Mouse (Mus musculus): ENCODE data around the gene Cd40.

Cd40 gene

GRCm38 (mm10) chr2:165056377-165057085 is 1.1 kb downstream of the Cd40 start:
- peak in 1 of 2 experiments; percentile 66 for DNase-seq (ENCODE audit: low spot score in 2 of 2)

DNA sequence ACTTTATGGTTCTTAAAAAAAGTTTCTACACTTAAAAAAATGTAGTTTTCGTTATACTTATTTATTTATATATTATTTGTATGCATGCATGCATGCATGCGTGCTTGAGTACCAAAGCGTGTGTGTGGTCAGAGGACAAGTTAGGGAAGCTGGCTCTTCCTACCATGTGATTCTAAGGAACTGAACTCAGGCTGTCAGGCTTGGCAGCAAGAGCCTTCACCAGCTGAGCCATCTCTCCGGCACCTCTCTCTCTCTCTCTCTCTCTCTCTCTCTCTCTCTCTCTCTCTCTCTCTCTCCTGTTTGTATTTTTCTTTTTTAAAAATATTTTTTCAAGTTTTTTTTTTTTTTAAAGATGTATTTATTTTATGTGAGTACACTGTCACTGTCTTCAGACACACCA is 4.5 kb downstream of the Cd40 start:
- DNase-seq (ENCODE audit: low spot score in 2 of 2) = no peak

DNA sequence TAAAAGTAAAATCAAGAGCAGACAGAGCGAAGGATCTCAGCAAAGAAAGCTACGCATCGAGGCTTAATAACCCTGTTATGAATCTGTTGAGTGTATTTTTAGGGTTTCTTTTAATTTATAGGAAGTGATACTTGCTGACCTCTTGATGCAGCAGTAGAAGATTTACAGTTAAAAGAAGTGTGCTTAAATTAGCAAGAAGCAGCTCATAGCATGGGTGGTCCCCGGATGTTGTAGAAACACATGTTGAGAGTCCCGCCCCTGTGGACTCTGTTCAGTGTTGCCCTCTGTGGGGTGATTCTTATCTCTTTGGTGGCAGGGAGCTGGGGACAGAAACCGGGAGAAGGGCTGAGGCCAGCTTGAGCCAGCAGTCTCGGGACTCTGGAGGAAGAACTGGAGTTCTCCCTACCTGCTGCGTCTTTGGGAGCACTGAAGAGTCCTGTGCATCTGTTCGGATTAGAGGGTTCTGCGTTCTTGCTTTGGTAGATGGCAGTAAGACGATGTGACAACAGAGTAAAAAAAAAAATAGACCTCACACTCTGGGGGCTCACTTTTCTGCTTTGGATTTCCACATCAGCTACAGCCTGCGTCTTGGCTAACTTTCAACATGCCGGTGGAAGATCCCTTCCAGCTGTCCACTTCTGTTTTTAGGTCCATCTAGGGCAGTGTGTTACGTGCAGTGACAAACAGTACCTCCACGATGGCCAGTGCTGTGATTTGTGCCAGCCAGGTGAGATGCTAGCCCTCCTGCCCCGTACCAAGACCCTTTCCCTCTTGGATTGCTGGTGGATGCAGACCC is 6.4 kb downstream of the Cd40 start:
- DNase-seq (ENCODE audit: low spot score in 2 of 2) = peak in 1 of 2 experiments; percentile 26

DNA sequence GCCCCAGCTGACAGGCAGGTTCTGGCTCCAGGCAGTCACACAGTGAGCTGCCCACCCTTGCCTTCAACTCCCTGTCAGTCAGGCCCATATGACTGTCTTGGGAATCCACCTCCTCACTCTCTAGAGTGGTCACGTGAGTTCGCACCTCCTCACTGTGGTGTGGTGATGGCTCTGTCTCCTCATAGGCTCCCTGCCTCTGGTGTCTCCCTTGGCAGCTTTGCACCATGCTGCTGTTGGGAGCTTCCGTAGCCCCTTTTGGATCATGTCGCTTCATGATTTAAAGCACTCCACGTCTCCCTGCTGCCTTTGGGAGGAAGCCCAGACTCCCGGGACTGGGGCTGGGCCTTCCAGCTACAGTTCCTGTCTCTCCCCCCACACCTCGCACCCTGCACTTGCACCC is 9.1 kb downstream of the Cd40 start:
- DNase-seq (ENCODE audit: low spot score in 2 of 2) = no peak

GRCm38 (mm10) chr2:165068806-165069205 is 13.4 kb downstream of the Cd40 start:
- DNase-seq (ENCODE audit: low spot score in 2 of 2) = no peak

DNA sequence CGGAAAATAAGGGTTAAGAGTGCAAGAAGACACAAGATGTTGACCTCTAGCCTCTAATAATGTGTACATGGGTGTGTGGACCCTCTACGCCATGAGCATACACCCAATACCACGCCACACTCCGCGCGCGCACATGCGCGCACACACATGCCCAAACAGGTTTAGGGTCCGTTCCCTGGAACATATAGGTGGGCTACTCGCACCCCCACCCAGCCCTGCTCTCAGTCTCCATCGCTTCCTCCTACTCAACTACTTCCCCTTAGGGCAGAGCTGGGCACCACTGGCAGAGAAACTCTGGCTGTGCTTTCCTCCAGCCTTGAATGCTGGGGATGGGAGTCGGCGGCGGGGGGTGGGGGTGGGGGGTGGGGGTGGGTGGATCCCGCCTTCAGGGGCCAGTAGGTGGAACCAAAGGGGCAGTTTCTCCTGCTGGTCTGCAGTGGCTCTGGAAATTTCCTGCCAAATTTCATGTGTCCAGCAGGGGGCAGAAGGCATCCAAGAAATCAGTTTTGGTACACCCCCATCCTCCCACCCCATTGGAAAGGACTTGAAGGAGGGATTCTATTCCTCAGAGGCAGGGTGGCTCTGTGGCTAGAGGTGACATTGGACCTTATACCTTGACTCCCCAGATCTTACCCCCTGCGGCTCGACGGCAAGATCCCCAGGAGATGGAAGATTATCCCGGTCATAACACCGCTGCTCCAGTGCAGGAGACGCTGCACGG is 14.8 kb downstream of the Cd40 start:
- peak in 1 of 2 experiments; percentile 47 for DNase-seq (ENCODE audit: low spot score in 2 of 2)

DNA sequence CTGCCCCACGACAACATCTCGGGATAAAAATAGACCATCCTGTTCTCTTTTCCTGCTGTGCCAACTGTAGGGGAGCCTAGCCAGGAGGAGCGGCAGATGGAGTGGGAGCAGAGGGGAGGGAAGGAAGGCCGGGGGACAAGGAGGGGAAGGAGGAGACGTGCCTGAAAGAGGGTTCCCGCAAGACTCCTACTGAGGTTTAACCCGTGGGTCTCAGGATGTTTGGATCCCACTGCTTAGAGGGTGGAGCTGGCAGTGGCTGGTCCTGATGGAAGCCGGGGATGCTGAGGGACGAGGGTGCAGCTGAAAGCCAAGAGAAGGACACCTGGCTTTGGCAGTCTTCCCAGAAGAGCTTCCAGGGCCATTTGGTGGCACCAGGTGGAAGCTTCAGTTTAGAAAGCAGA is 18.0 kb downstream of the Cd40 start:
- no peak for DNase-seq (ENCODE audit: low spot score in 2 of 2)

DNA sequence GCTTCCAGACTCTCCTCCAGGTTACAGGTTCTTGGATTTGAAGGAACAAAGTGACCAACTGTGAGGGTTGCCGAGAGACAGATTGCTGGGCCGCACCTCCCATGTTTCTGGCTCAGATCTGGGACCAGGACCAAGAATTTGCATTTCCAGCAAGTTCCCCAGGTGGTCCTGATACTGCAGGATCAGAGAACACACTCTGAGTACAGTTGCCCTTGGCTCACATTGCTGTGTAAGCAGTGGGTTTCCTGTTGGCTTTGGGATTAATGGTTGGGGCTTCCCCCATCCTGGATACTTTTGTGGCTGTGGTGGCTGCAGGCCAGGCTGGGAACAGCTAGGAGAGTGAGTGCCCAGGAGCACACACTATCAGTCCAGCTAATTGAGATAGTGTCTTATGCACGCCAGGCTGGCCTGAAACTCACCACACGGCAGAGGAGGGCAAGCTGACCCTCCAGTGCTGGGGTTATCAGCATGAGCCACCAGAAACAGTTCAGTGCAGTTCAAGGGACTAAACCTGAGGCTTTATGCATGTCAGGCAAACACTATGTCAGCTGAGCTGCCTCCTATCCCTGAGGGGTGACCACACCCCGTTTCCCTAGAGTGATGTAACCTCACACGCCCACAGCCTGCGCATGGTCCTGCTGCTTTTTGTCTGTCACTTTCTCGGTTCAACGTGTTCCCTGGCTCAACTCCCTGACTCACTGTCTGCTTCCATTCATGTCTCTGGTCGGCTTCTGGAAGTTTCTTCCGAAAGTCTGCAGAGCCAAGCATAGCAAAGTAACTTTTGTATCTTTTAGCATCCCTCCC is 18.9 kb downstream of the Cd40 start:
- DNase-seq (ENCODE audit: low spot score in 2 of 2) = no peak

GRCm38 (mm10) chr2:165074937-165075336 is 19.5 kb downstream of the Cd40 start:
- DNase-seq (ENCODE audit: low spot score in 2 of 2) = peak; percentile 67 to 77

DNA sequence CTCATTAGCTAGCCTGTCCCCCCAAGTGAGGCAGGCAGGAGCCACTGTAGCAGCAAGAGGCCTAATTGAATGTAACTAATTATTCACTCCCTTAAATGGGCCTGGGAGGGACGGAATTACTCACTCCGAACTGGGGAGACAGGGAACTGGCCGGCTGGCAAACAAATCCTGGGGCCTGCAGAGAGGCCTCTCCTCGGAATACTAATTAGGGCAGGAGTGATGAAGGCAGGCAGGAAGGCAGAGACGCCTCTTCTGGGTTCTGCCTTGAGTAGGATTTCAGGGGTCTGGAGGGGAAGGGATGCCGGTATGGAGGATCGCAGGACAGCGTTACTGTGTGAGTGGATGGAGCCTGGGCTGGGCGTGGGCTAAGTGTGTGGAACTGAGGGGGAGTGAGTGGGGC is 21.6 kb downstream of the Cd40 start:
- DNase-seq (ENCODE audit: low spot score in 2 of 2) = no peak

DNA sequence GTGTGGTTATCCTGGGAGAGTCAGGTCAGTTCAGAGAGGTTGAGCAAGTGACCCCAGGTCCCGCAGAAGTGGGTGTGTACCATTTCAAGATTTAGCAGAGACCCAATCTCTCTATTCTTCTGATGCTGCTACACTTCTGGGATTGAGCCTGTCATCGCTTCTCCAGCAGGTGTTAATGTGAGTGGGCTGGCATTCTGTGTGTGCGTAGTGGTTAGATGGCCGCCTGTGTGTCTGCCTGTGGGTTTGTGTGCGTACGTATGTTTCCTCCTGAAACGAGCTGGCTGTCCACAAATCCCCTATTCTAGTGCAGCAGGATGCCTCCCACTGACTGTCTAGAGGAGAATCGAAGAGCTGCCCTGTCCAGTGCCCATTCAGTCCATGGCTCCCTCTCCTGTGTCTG is 22.6 kb downstream of the Cd40 start:
- no peak for DNase-seq (ENCODE audit: low spot score in 2 of 2)

DNA sequence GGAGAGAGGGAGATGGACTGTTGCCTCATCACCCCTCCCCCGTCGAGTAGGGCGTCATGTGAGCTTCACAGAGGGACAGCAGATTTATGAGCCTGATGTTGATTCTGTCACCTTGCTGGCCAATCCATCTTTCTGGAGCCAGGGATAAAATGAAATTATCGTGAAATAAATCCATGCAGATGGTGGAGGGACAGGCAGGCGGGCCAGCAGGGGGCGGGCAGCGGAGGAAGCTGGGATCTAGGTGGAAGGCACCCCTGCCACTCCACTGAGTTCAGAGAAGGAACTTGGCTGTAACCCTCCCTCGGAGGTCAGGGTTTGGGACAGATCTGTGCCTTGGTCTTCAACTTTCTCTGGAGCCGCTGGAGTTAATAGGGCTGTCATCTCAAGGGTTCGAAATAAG is 23.2 kb downstream of the Cd40 start:
- DNase-seq (ENCODE audit: low spot score in 2 of 2) = no peak

DNA sequence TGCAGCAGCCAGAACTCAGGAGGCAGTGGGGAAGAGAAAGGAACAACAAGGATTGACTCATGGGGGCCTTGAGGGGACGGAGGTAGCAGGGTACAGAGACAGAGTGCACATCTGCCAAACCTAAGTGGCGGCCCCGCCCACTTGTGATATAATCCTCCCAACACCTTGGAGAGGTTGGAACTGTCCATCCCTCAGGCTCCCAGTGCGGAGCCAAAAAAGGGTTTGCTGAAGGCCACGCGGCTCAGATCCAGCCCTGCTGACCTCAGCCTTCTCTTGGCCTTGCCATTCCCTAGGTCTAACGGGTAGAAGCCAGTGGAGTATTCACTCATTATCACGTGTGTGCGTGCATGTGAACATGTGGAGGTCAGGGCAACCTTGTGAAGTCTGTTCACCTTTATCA is 25.2 kb downstream of the Cd40 start:
- DNase-seq (ENCODE audit: low spot score in 2 of 2) = no peak

- DNase-seq (ENCODE audit: low spot score in 2 of 2) = no peak
Observed at GRCm38 (mm10) chr2:165081257-165081656, 25.8 kb downstream of the Cd40 start.

DNA sequence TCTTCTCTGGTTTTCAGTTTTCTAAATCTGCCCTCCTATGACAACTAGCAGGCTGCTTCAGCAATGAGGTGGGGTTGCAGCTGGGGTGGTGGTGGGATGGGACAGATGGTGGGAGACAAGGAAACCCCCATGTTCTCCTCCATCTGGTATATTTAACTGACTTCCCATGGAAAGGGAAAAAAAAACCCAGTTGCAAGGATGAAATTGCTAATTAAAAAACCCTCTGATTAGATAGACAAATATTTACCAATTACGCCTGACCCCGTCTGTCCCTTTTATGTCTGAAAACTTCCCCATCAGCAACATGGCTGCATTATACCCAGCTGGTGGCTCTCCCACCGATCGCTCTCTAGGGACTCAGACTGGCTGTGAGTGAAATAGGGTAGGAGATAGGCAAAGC is 31.2 kb downstream of the Cd40 start:
- no peak for DNase-seq (ENCODE audit: low spot score in 2 of 2)

DNA sequence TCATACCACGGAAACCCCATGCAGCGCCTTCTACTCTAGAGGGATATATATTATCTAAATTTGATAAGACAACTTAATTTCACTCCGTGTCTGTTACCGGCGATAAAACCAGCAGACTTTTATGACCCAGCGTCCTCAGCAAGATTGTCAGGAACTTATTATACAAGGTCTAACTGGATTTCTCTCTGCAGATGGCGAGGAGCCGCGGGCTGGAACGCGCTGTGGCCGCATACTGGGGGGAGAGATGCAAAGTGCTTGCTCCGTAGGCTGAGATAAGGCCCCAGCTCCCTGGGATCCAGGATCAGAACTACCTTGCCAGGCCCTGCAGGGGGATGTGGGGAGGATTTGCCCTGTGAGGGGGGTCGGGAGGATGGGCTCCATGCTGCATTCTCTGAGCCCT is 34.0 kb downstream of the Cd40 start:
- no peak for DNase-seq (ENCODE audit: low spot score in 2 of 2)

DNA sequence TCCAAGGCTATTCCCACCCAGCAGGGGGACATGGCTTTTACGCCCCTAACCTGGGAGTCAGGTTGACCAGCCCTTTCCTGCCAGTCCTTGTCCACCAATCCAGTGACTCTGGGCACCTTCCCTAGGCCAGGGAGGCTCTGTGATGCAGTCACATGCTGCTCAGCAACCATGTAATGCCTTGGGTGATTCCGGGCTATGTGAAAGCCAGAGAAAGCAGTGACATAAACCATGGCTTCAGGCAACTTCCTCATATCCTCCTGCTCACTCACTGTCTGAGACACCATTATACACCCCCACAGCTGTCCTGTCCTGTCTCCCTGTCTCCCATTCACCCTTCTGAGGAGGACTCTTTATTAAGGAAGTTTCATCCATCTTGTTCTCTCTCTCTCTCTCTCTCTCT is 35.2 kb downstream of the Cd40 start, which contains the start of gene 1700025C18Rik:
Gene 1700025C18Rik (minus strand): TSS at position 101 of the 400 bp plus-strand sequence.
- DNase-seq (ENCODE audit: low spot score in 2 of 2) = no peak

DNA sequence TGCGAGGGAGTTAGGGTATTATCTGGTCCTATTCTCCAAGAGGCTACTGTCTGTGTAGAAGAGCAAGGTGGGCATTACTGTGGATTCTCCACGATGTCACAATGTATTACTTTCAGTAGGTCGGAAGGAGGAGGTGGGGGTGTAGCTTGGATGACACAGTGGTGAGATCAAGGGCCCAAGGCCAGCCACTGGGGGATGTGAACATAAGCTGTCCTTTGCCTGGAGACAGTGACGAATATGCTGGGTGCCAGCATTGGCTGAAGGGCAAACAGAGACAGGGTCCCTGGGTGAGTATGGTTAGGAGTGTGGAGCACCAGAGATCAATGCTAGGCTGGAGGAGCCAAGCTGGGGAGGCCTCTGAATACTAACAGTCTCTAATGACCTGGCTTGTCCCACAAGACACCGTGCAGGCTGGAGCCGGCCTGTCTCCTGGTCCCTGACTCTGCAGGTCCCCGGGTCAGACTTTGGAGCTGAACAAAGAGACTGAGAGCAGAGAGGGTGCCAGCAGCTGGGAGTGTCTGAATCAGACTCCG is 36.1 kb downstream of the Cd40 start:
- DNase-seq (ENCODE audit: low spot score in 2 of 2) = no peak

GRCm38 (mm10) chr2:165092393-165092792 is 37.0 kb downstream of the Cd40 start:
- DNase-seq (ENCODE audit: low spot score in 2 of 2) = no peak

DNA sequence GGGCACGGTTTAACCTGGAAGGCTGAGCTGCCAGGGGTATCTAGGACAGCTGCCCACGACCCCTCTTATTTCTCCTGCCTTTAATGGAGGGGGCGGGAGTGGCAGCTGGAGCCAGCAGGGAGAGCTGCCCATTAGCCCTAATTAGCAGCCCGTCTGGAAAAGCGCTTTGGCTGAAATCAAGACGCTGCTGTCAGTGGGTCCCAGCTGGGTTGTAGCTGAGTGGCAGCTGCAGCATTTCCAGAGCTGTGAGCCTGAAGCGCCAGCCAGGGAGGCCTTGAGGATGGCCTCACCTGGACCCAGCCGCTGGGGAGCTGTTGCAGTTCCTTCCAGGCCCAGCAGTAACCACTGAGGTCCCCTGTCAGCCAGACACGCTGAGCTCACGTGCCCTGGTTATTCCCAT is 40.9 kb downstream of the Cd40 start:
- no peak for DNase-seq (ENCODE audit: low spot score in 2 of 2)

- DNase-seq (ENCODE audit: low spot score in 2 of 2) = no peak
Observed at GRCm38 (mm10) chr2:165098861-165099260, 43.4 kb downstream of the Cd40 start.

Data from natural killer cell, adult 2 months (primary cell).